Mouse (Mus musculus) spleen, postnatal 36 days (tissue): ENCODE results near the gene Lpp.

Experiments
- DNase-seq, 2 experiments: peaks; one replicate each; pipeline ENCODE4 v3.0.0; 2022; ENCODE audit warnings: low spot score in 2 of 2, mixed read lengths in 1 of 2

Gene Lpp

GRCm38 (mm10) chr16:24860445-24860844, 467.1 kb downstream of the Lpp start:
- peak; percentile 27 to 34 for DNase-seq

GRCm38 (mm10) chr16:24861374-24861773, 468.1 kb downstream of the Lpp start:
- DNase-seq: no peak

GRCm38 (mm10) chr16:24874235-24874634, 480.9 kb downstream of the Lpp start:
- DNase-seq: peak; percentile 33 to 60

- DNase-seq: no peak
Observed at GRCm38 (mm10) chr16:24875661-24876060, 482.4 kb downstream of the Lpp start.

- DNase-seq: no peak
Observed at GRCm38 (mm10) chr16:24878977-24879376, 485.7 kb downstream of the Lpp start.

- DNase-seq: no peak
Observed at GRCm38 (mm10) chr16:24880698-24881097, 487.4 kb downstream of the Lpp start.

GRCm38 (mm10) chr16:24881981-24882775, 488.9 kb downstream of the Lpp start:
- DNase-seq: no peak

GRCm38 (mm10) chr16:24884017-24884416, 490.7 kb downstream of the Lpp start:
- DNase-seq: no peak

GRCm38 (mm10) chr16:24886346-24886745, 493.0 kb downstream of the Lpp start:
- DNase-seq: peak in 1 of 2 experiments; percentile 9

GRCm38 (mm10) chr16:24886943-24887342, 493.6 kb downstream of the Lpp start:
- DNase-seq: no peak

GRCm38 (mm10) chr16:24891453-24891852, 498.1 kb downstream of the Lpp start:
- no peak for DNase-seq

- no peak for DNase-seq
Observed at GRCm38 (mm10) chr16:24895160-24895559, 501.9 kb downstream of the Lpp start.

- DNase-seq: no peak
Observed at GRCm38 (mm10) chr16:24897641-24898040, 504.3 kb downstream of the Lpp start.

GRCm38 (mm10) chr16:24900241-24900796, 507.0 kb downstream of the Lpp start:
- DNase-seq: no peak

- no peak for DNase-seq
Observed at GRCm38 (mm10) chr16:24901139-24901859, 508.0 kb downstream of the Lpp start.

- no peak for DNase-seq
Observed at GRCm38 (mm10) chr16:24902111-24902510, 508.8 kb downstream of the Lpp start.

- DNase-seq: no peak
Observed at GRCm38 (mm10) chr16:24908926-24909325, 515.6 kb downstream of the Lpp start.

GRCm38 (mm10) chr16:24910321-24910720, 517.0 kb downstream of the Lpp start:
- DNase-seq: no peak

- peak; percentile 14 to 33 for DNase-seq
Observed at GRCm38 (mm10) chr16:24910834-24911233, 517.5 kb downstream of the Lpp start.

GRCm38 (mm10) chr16:24912381-24912780, 519.1 kb downstream of the Lpp start:
- no peak for DNase-seq

- DNase-seq: peak; percentile 21 to 24
Observed at GRCm38 (mm10) chr16:24913021-24913420, 519.7 kb downstream of the Lpp start.

GRCm38 (mm10) chr16:24913641-24914392, 520.5 kb downstream of the Lpp start:
- DNase-seq: no peak
